Mouse (Mus musculus) embryonic facial prominence, embryonic 12.5 days (tissue): Measurements from ENCODE around the gene Gm49342. TPM values are rescaled to one million over a fixed set of nuclear protein-coding genes. Genes with fewer than 3 reads are reported as not detected.
"Not testable (repeated sequence)": the region's sequence is repeated elsewhere in the genome, so short reads cannot be mapped to it uniquely, and the experiment has no call there.

ENCODE experiments used
- ATAC-seq: fragments of 200-750 bp; cut with Nextera tagmentation; 2 replicates; pipeline ENCODE4 v1.8.0; 2017; ENCODE audit not compliant: insufficient number of reproducible peaks, insufficient read depth, low FRiP score, low TSS enrichment
- H3K27ac ChIP-seq: fragments of 300-500 bp; sonication (generic); 2 replicates; pipeline ENCODE4 v1.5.1; 2016; ENCODE audit warnings: mild to moderate bottlenecking
- H3K27me3 ChIP-seq: fragments of 300-500 bp; sonication (generic); 2 replicates; pipeline ENCODE4 v1.6.1; 2016; ENCODE audit warnings: mild to moderate bottlenecking, moderate library complexity
- H3K36me3 ChIP-seq: fragments of 300-500 bp; sonication (generic); 2 replicates; pipeline ENCODE4 v1.6.1; 2016; ENCODE audit warnings: mild to moderate bottlenecking
- H3K4me1 ChIP-seq: fragments of 300-500 bp; sonication (generic); 2 replicates; pipeline ENCODE4 v1.6.1; 2016
- H3K4me2 ChIP-seq: fragments of 300-500 bp; sonication (generic); replicated peaks from 2 replicates; pipeline ENCODE4 v1.6.1; 2016; ENCODE audit warnings: mild to moderate bottlenecking, moderate library complexity
- H3K4me3 ChIP-seq: fragments of 300-500 bp; sonication (generic); 2 replicates; pipeline ENCODE4 v1.5.1; 2016; ENCODE audit warnings: mild to moderate bottlenecking
- H3K9ac ChIP-seq: fragments of 300-500 bp; sonication (generic); 2 replicates; pipeline ENCODE4 v1.6.1; 2016; ENCODE audit warnings: mild to moderate bottlenecking, moderate library complexity
- H3K9me3 ChIP-seq: fragments of 300-500 bp; sonication (generic); 2 replicates; pipeline ENCODE4 v1.6.1; 2016; ENCODE audit warnings: mild to moderate bottlenecking, moderate library complexity
- WGBS: fragments of 180-500 bp; shearing (Covaris S2); methylation state at CpG from one replicate; pipeline ENCODE4 v1.1.7; 2016; 5-methylcytosine and 5-hydroxymethylcytosine counted together
- polyA plus RNA-seq: library from polyadenylated mRNA; unstranded; fragments of >200 nt; fragmentation: Nextera tagmentation; extraction: Ambion mirVana; gene quantifications from 2 replicates; pipeline ENCODE4 v1.2.1, GENCODE M21; 2016

Gm49342 gene
- polyA plus RNA-seq, 1 experiment from 2014 or later: not detected

GRCm38 (mm10) chr14:50923437-50923836 is 20.9 kb upstream of the Gm49342 start:
- H3K4me3 ChIP-seq: peak overlapping the region; percentile 74
- H3K4me1 ChIP-seq: peaks cover 15% of the 10 kb centered on the region
- H3K36me3 ChIP-seq: peaks cover 34% of the 10 kb centered on the region
- not testable (repeated sequence) for H3K27me3 ChIP-seq, ATAC-seq, H3K9me3 ChIP-seq, H3K27ac ChIP-seq
- H3K9ac ChIP-seq: peak overlapping the region; percentile 71
- WGBS: 82% methylated on average over 1 of the region's 1 CpGs
- peak overlapping the region; percentile 70 for H3K4me2 ChIP-seq

GRCm38 (mm10) chr14:50924281-50925064 is 19.8 kb upstream of the Gm49342 start, which contains the start of the genes Osgep and Apex1:
Gene Osgep (minus strand): TSS chr14:50924893.
Gene Apex1 (plus strand): TSS chr14:50924968.
- ATAC-seq: peak; percentile 93
- peaks cover 18% of the 10 kb centered on the region for H3K4me1 ChIP-seq
- H3K27ac ChIP-seq: peak within 1 kb of the TSS; percentile 91
- H3K27me3 ChIP-seq: no peaks in the 10 kb centered on the region
- H3K4me2 ChIP-seq: peak within 1 kb of the TSS; percentile 70
- peaks cover 30% of the 10 kb centered on the region for H3K36me3 ChIP-seq
- under 1% methylated on average over 57 of the region's 57 CpGs for WGBS
- peak within 1 kb of the TSS; percentile 71 for H3K9ac ChIP-seq
- H3K9me3 ChIP-seq: no peaks in the 10 kb centered on the region
- H3K4me3 ChIP-seq: peak within 1 kb of the TSS; percentile 74

- 1% methylated on average over 38 of the region's 38 CpGs for WGBS
- Histone ChIP-seq H3K36me3 (peaks cover 30% of the 10 kb centered on the region), H3K4me2 (peak overlapping the region; percentile 70), H3K27ac (peak overlapping the region; percentile 91), H3K27me3 (no peaks in the 10 kb centered on the region), H3K9me3 (no peaks in the 10 kb centered on the region), H3K4me3 (peak overlapping the region; percentile 74), H3K9ac (peak overlapping the region; percentile 71), H3K4me1 (peaks cover 25% of the 10 kb centered on the region)
- ATAC-seq: peak; percentile 44
These were observed 19.0 kb upstream of the Gm49342 start for GRCm38 (mm10) chr14:50925111-50925920.

GRCm38 (mm10) chr14:50927366-50927765 is 17.0 kb upstream of the Gm49342 start:
- WGBS: 66% methylated on average over 3 of the region's 3 CpGs
- H3K9ac ChIP-seq: no peak overlapping the region
- peaks cover 30% of the 10 kb centered on the region for H3K36me3 ChIP-seq
- H3K27me3 ChIP-seq: no peaks in the 10 kb centered on the region
- H3K9me3 ChIP-seq: no peaks in the 10 kb centered on the region
- H3K4me2 ChIP-seq: no peak overlapping the region
- ATAC-seq: no peak
- H3K4me3 ChIP-seq: no peak overlapping the region
- peaks cover 25% of the 10 kb centered on the region for H3K4me1 ChIP-seq
- no peak overlapping the region for H3K27ac ChIP-seq

GRCm38 (mm10) chr14:50929951-50930350 is 14.4 kb upstream of the Gm49342 start:
- Histone ChIP-seq H3K27me3 (no peaks in the 10 kb centered on the region), H3K9ac (peak overlapping the region; percentile 81), H3K27ac (no peak overlapping the region), H3K9me3 (no peaks in the 10 kb centered on the region), H3K4me2 (peak overlapping the region; percentile 85), H3K4me1 (peaks cover 19% of the 10 kb centered on the region), H3K4me3 (peak overlapping the region; percentile 92), H3K36me3 (peaks cover 30% of the 10 kb centered on the region)
- no peak for ATAC-seq
- WGBS: 18% methylated on average over 10 of the region's 10 CpGs

- Histone ChIP-seq H3K36me3 (peaks cover 30% of the 10 kb centered on the region), H3K9ac (peak overlapping the region; percentile 81), H3K9me3 (no peaks in the 10 kb centered on the region), H3K4me3 (peak overlapping the region; percentile 92), H3K4me1 (peaks cover 19% of the 10 kb centered on the region), H3K27me3 (no peaks in the 10 kb centered on the region), H3K4me2 (peak overlapping the region; percentile 85), H3K27ac (peak overlapping the region; percentile 59)
- 1% methylated on average over 37 of the region's 38 CpGs for WGBS
- ATAC-seq: peak; percentile 29
These were observed 14.0 kb upstream of the Gm49342 start for GRCm38 (mm10) chr14:50930377-50930753.

- H3K4me2 ChIP-seq: peak within 1 kb of the TSS; percentile 85
- ATAC-seq: peak; percentile 98
- no peaks in the 10 kb centered on the region for H3K27me3 ChIP-seq
- H3K36me3 ChIP-seq: peaks cover 30% of the 10 kb centered on the region
- H3K27ac ChIP-seq: peak within 1 kb of the TSS; percentile 93
- H3K9me3 ChIP-seq: no peaks in the 10 kb centered on the region
- WGBS: under 1% methylated on average over 68 of the region's 68 CpGs
- H3K9ac ChIP-seq: peak within 1 kb of the TSS; percentile 81
- H3K4me3 ChIP-seq: peak within 1 kb of the TSS; percentile 92
- peaks cover 16% of the 10 kb centered on the region for H3K4me1 ChIP-seq
These were observed 13.4 kb upstream of the Gm49342 start, which contains the start of the genes Pip4p1 and Pnp for GRCm38 (mm10) chr14:50930754-50931492. Gene Pip4p1 (minus strand): TSS chr14:50930856. Gene Pnp (plus strand): TSS chr14:50931082.

GRCm38 (mm10) chr14:50931493-50932020 is 12.8 kb upstream of the Gm49342 start:
- Histone ChIP-seq H3K4me1 (peaks cover 10% of the 10 kb centered on the region; the same call in 1 of the 2 replicates), H3K4me2 (peak overlapping the region; percentile 62), H3K9me3 (no peaks in the 10 kb centered on the region), H3K27ac (peak overlapping the region; percentile 93), H3K36me3 (peaks cover 25% of the 10 kb centered on the region), H3K4me3 (peak overlapping the region; percentile 92), H3K27me3 (no peaks in the 10 kb centered on the region), H3K9ac (peak overlapping the region; percentile 44)
- 11% methylated on average over 12 of the region's 12 CpGs for WGBS
- ATAC-seq: peak; percentile 2; the same call in 1 of the 2 replicates

GRCm38 (mm10) chr14:50936649-50937048 is 7.7 kb upstream of the Gm49342 start:
- no peak overlapping the region for H3K9ac ChIP-seq

GRCm38 (mm10) chr14:50938119-50938908 is 6.0 kb upstream of the Gm49342 start:
- Histone ChIP-seq H3K4me2 (no peak overlapping the region), H3K27ac (no peak overlapping the region), H3K36me3 (no peaks in the 10 kb centered on the region), H3K27me3 (no peaks in the 10 kb centered on the region), H3K4me1 (no peaks in the 10 kb centered on the region), H3K4me3 (no peak overlapping the region), H3K9me3 (no peaks in the 10 kb centered on the region), H3K9ac (no peak overlapping the region)
- WGBS: 89% methylated on average over 3 of the region's 3 CpGs
- no peak for ATAC-seq

More at GRCm38 (mm10) chr14:50936649-50937048, 7.7 kb upstream of the Gm49342 start:
- no peak overlapping the region for H3K4me3 ChIP-seq
- no peaks in the 10 kb centered on the region for H3K36me3 ChIP-seq
- H3K4me2 ChIP-seq: no peak overlapping the region
- no peaks in the 10 kb centered on the region for H3K4me1 ChIP-seq
- 67% methylated on average over 1 of the region's 1 CpGs for WGBS
- no peaks in the 10 kb centered on the region for H3K27me3 ChIP-seq
- no peak overlapping the region for H3K27ac ChIP-seq
- H3K9me3 ChIP-seq: no peaks in the 10 kb centered on the region
- no peak for ATAC-seq
